Mouse (Mus musculus) heart, adult 8-10 months (tissue): ENCODE results near the gene Zfp937. TPM values are rescaled to one million over a fixed set of nuclear protein-coding genes. Genes with fewer than 3 reads are reported as not detected.
"Not testable (repeated sequence)": the region's sequence is repeated elsewhere in the genome, so short reads cannot be mapped to it uniquely, and the experiment has no call there.

ENCODE experiments used
- DNase-seq: peaks from one replicate; pipeline ENCODE4 v3.0.0; 2022; ENCODE audit warnings: low spot score
- total RNA-seq, 4 experiments: library from RNA; stranded (reverse); gene quantifications; 2 replicates each; pipeline ENCODE4 v1.2.4; 2022

The Zfp937 gene
- total RNA-seq = 1 to 10 TPM; 1.8 to 2.7 (median 2.4) TPM

- DNase-seq = peak; percentile 85
Observed at GRCm38 (mm10) chr2:150217600-150218362, at the start of gene Zfp937. Zfp937 (plus strand) TSS chr2:150218073.

- DNase-seq = no peak
Observed at GRCm38 (mm10) chr2:150173833-150174232, 44.0 kb upstream of the Zfp937 start.

- not testable (repeated sequence) for DNase-seq
Observed at GRCm38 (mm10) chr2:150179579-150179978, 38.3 kb upstream of the Zfp937 start, which contains the start of gene Gm10770. Gm10770 (minus strand) TSS chr2:150179679.

- DNase-seq = not testable (repeated sequence)
Observed at GRCm38 (mm10) chr2:150181046-150181445, 36.8 kb upstream of the Zfp937 start.

GRCm38 (mm10) chr2:150181570-150181999 lies 36.3 kb upstream of the Zfp937 start, which contains the start of gene Gm14139:
Gm14139 (plus strand) TSS chr2:150181755.
- DNase-seq = not testable (repeated sequence)

GRCm38 (mm10) chr2:150218363-150218725 lies 471 bp downstream of the Zfp937 start:
- DNase-seq = not testable (repeated sequence)

GRCm38 (mm10) chr2:150223263-150223662 lies 5.4 kb downstream of the Zfp937 start:
- not testable (repeated sequence) for DNase-seq

GRCm38 (mm10) chr2:150243211-150243610 lies 25.3 kb downstream of the Zfp937 start:
- DNase-seq = no peak

- DNase-seq = not testable (repeated sequence)
Observed at GRCm38 (mm10) chr2:150255491-150255890, 37.6 kb downstream of the Zfp937 start, which contains the start of gene Gm21994. Gm21994 (minus strand) TSS chr2:150255591.

- not testable (repeated sequence) for DNase-seq
Observed at GRCm38 (mm10) chr2:150256861-150257260, 39.0 kb downstream of the Zfp937 start.

- DNase-seq = not testable (repeated sequence)
Observed at GRCm38 (mm10) chr2:150257291-150257690, 39.4 kb downstream of the Zfp937 start, which contains the start of gene Gm14124. Gm14124 (plus strand) TSS chr2:150257517.

Other genes with a start within 250 kb of the Zfp937 start
- 1 to 10 TPM; 5.2 to 6.2 (median 5.7) TPM for gene Zfp120, start 81.4 kb upstream of the Zfp937 start, total RNA-seq
- gene Gm10770, start 38.4 kb upstream of the Zfp937 start, total RNA-seq = not detected
- under 1 TPM in 1 of 4 experiments, not detected in 3; 0.22 TPM for gene Gm14139, start 36.3 kb upstream of the Zfp937 start, total RNA-seq
- 1 to 10 TPM; 1.7 to 2.2 (median 2.0) TPM for gene Gm21994, start 37.5 kb downstream of the Zfp937 start, total RNA-seq
- under 1 TPM in 2 of 4 experiments, not detected in 2; 0.11 to 0.16 TPM for gene Gm14124, start 39.4 kb downstream of the Zfp937 start, total RNA-seq
- gene Gm10130, start 105.6 kb downstream of the Zfp937 start, total RNA-seq = 1 to 10 TPM; 1.2 to 4.7 (median 1.4) TPM
- gene 3300002I08Rik, start 144.7 kb downstream of the Zfp937 start, total RNA-seq = 1 to 10 TPM; 2.1 to 3.1 (median 2.5) TPM
- 1 to 10 TPM; 6.4 to 8.4 (median 7.9) TPM for gene Zfp442, start 233.4 kb downstream of the Zfp937 start, total RNA-seq